Mouse (Mus musculus): ENCODE results near the gene Gm2431.

The Gm2431 gene

GRCm38 (mm10) chr7:142211559-142211958, 46.6 kb downstream of the Gm2431 start, which contains the start of gene Gm7579:
Gene Gm7579 (plus strand): TSS chr7:142211859.
- DNase-seq (ENCODE audit: low spot score in 2 of 2), result no peak
